Mouse (Mus musculus): ENCODE data around the gene Qtrt2.

DNA sequence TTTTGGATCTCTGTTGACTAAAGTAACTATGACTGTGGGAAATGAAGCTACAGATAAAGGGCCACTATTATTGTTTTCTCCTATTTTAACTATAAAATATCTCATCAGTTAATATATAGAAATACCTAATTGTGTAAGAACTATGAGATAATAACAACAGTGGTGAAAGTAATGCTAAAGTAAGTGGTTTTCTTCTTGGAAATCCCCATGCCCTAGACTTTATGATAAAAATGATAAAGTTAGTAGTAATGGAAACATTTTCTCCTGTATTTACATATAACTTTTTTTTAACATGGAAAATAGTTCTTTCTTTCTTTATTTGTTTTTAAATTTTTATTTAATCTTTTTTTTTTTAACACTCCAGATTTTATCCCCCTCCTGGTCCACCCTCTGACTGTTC, 26.0 kb downstream of the Qtrt2 start:
- no peak for TF ChIP-seq REST (IDR thresholded peaks at IDR 0.05; ENCODE audit: insufficient read depth, insufficient read length)
- TF ChIP-seq USF1 (IDR thresholded peaks at IDR 0.05; ENCODE audit: low read depth), result no peak
- no peak for TF ChIP-seq POLR2A (IDR thresholded peaks at IDR 0.05; ENCODE audit: insufficient read length, low read depth)
- TF ChIP-seq SRF (IDR thresholded peaks at IDR 0.05; ENCODE audit: control insufficient read depth, insufficient read length, low read depth), result no peak
- TF ChIP-seq CEBPB (IDR thresholded peaks at IDR 0.05; ENCODE audit: insufficient read depth, poor library complexity, severe bottlenecking), result no peak
- no peak for TF ChIP-seq E2F4 (IDR thresholded peaks at IDR 0.05; ENCODE audit: insufficient read depth)
- TF ChIP-seq TCF12 (IDR thresholded peaks at IDR 0.05; ENCODE audit: insufficient read depth, poor library complexity, severe bottlenecking), result no peak
- no peak for TF ChIP-seq MAX (IDR thresholded peaks at IDR 0.05; ENCODE audit: low read depth)
- no peak for TF ChIP-seq TCF3 (IDR thresholded peaks at IDR 0.05; ENCODE audit: insufficient read length, low read depth)
- TF ChIP-seq MYOD1 (IDR thresholded peaks at IDR 0.05; ENCODE audit: control insufficient read depth in 1 of 3, insufficient read length in 2 of 3, low read depth in 2 of 3), result no peak

Data from myocyte (in vitro differentiated cells).